Mouse (Mus musculus) heart, postnatal 0 days (tissue): ENCODE results near the gene Tns1. TPM values are rescaled to one million over a fixed set of nuclear protein-coding genes. Genes with fewer than 3 reads are reported as not detected.
A peak's percentile ranks its signal among the peaks of the same experiment; 100 is the strongest.

ENCODE experiments used
- ATAC-seq: fragments of 200-750 bp; cut with Nextera tagmentation; 2 replicates; pipeline ENCODE4 v1.8.0; 2017; ENCODE audit warnings: low read depth, moderate number of reproducible peaks, moderate library complexity; ENCODE audit not compliant: insufficient read depth
- DNase-seq: peaks from one replicate; pipeline ENCODE4 v3.0.0-alpha.2; 2016; ENCODE audit warnings: low spot score
- H3K27ac ChIP-seq: fragments of 300-500 bp; sonication (generic); 2 replicates; pipeline ENCODE4 v1.5.1; 2014; ENCODE audit warnings: low read depth, mild to moderate bottlenecking
- H3K27me3 ChIP-seq: fragments of 300-500 bp; sonication (generic); 2 replicates; pipeline ENCODE4 v1.6.1; 2014; ENCODE audit warnings: low read length, mixed read lengths; ENCODE audit not compliant: control insufficient read depth, insufficient read depth
- H3K36me3 ChIP-seq: fragments of 300-500 bp; sonication (generic); replicated peaks from 2 replicates; pipeline ENCODE4 v1.6.1; 2014; ENCODE audit warnings: low read length, mixed read lengths; ENCODE audit not compliant: control insufficient read depth, insufficient read depth
- H3K4me1 ChIP-seq: fragments of 300-500 bp; sonication (generic); 2 replicates; pipeline ENCODE4 v1.6.1; 2014; ENCODE audit warnings: antibody characterized with exemption; ENCODE audit not compliant: control insufficient read depth, insufficient read depth
- H3K4me2 ChIP-seq: fragments of 300-500 bp; sonication (generic); 2 replicates; pipeline ENCODE4 v1.6.1; 2014; ENCODE audit warnings: low read depth, mild to moderate bottlenecking, low read length, moderate library complexity
- H3K4me3 ChIP-seq: fragments of 300-500 bp; sonication (generic); 2 replicates; pipeline ENCODE4 v1.5.1; 2014; ENCODE audit warnings: low read depth, low read length
- H3K9ac ChIP-seq: fragments of 300-500 bp; sonication (generic); replicated peaks from 2 replicates; pipeline ENCODE4 v1.6.1; 2014; ENCODE audit warnings: low read depth, low read length, mixed read lengths
- H3K9me3 ChIP-seq: fragments of 300-500 bp; sonication (generic); replicated peaks from 2 replicates; pipeline ENCODE4 v1.6.1; 2016; ENCODE audit warnings: low read length; ENCODE audit not compliant: control insufficient read depth
- CTCF ChIP-seq: IDR thresholded peaks from 2 replicates; pipeline ENCODE4 v1.5.1; 2016; ENCODE audit warnings: antibody characterized with exemption, control low read depth, low read depth
- EP300 ChIP-seq: IDR thresholded peaks from 2 replicates; pipeline ENCODE4 v1.6.1; 2016; ENCODE audit warnings: antibody characterized with exemption, low read depth
- WGBS: fragments of 180-500 bp; shearing (Covaris S2); extraction: QIAGEN DNeasy Blood & Tissue Kit; methylation state at CpG from one replicate; pipeline ENCODE4 v1.1.7; 2014; 5-methylcytosine and 5-hydroxymethylcytosine counted together
- polyA plus RNA-seq: library from polyadenylated mRNA; unstranded; fragments of >200 nt; fragmentation: Nextera tagmentation; extraction: Ambion mirVana; gene quantifications from 2 replicates; pipeline ENCODE4 v1.2.1, GENCODE M21; 2015
- total RNA-seq: library from RNA; depleted of rRNA; stranded (reverse); fragments of >200 nt; gene quantifications from 2 replicates; pipeline ENCODE4 v1.2.3, GENCODE M21; 2014; ENCODE audit warnings: low replicate concordance

Tns1 gene
- total and polyA plus RNA-seq, 2 experiments from 2014 or later = 125 to 458 TPM

DNA sequence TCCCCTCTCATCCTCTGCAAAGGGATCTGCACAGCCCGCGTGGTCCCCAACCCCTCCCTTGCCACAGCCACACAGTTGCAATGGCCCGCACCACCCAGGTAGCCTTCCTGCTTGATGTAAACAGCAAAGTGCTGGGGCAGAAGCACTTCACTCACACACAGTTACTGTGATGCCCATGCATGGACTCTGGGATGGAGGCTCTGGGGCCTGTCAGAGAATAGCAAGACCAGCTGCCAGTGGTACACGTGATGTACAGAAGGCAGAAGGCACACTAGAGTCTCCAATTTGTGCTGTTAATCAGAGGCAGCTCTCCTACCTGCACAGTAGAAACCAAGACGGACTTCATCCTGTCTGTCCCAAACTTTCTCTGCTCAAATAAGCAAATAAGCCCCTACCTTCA is 181.0 kb downstream of the Tns1 start:
- Histone ChIP-seq H3K4me2 (no peak overlapping the region), H3K9me3 (no peaks in the 10 kb centered on the region), H3K9ac (no peak overlapping the region), H3K4me3 (no peak overlapping the region), H3K36me3 (peaks cover 52% of the 10 kb centered on the region), H3K27me3 (no peaks in the 10 kb centered on the region), H3K27ac (peak overlapping the region; percentile 77), H3K4me1 (peaks cover 53% of the 10 kb centered on the region)
- no peak for DNase-seq
- WGBS = 74% methylated on average over 5 of the region's 5 CpGs
- no peak for ATAC-seq
- TF ChIP-seq EP300 (0 out of 2 replicates have a peak, but pooled peaks have one; percentile 14), CTCF (no peak)

DNA sequence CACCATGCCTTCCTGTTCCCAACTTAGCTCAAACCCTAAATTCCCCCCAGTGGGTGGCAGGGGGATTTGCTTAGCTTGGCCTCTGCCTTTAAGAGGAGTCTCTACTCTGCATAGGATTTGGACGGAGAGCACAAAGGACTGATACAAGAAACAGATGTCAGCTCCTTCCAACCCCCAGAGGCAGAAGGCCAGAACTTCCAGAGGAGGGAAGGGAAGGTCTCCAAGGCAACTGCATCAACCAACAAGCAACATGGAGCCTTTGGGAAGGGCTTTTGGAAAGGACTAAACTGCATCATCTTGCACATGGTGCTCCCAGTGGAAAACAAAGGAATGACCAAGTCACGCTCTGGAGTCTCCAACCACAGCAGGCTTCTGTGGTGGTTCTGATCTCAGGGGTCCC is 182.0 kb downstream of the Tns1 start:
- H3K27me3 ChIP-seq = no peaks in the 10 kb centered on the region
- TF ChIP-seq EP300 (no peak), CTCF (no peak; the same call in 1 of the 2 replicates)
- peak overlapping the region; percentile 77 for H3K27ac ChIP-seq
- WGBS = 31% methylated on average over 2 of the region's 2 CpGs
- H3K4me1 ChIP-seq = peaks cover 53% of the 10 kb centered on the region
- DNase-seq (peak; percentile 81), ATAC-seq (peak; percentile 45)
- H3K4me2 ChIP-seq = no peak overlapping the region
- peaks cover 62% of the 10 kb centered on the region for H3K36me3 ChIP-seq
- no peaks in the 10 kb centered on the region for H3K9me3 ChIP-seq
- no peak overlapping the region for H3K4me3 ChIP-seq
- no peak overlapping the region for H3K9ac ChIP-seq

DNA sequence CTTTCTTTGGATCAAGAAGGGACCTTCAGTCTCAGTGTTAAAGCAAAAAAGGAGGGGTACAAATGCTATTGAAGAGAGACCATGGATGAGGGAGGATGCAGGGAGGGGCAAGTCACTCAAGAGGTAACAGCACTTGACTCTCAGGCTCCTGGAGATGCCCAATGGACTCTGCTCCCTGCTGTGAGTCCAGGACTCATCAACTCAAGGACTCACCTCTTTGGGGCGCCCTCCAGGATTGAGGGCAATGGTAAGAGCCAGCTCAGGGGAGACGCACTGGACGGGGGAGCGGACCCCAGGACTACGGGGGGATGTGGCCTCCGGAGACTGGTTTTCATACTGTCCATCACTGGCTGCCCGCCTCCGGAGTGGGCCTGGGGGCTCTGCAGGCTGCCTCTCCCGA is 182.6 kb downstream of the Tns1 start:
- H3K36me3 ChIP-seq = peaks cover 65% of the 10 kb centered on the region
- no peaks in the 10 kb centered on the region for H3K9me3 ChIP-seq
- H3K4me1 ChIP-seq = peaks cover 49% of the 10 kb centered on the region
- no peak overlapping the region for H3K4me3 ChIP-seq
- no peak overlapping the region for H3K9ac ChIP-seq
- ATAC-seq (no peak), DNase-seq (no peak)
- H3K4me2 ChIP-seq = no peak overlapping the region
- TF ChIP-seq EP300 (no peak), CTCF (no peak)
- peak overlapping the region; percentile 61 for H3K27ac ChIP-seq
- H3K27me3 ChIP-seq = no peaks in the 10 kb centered on the region
- 77% methylated on average over 9 of the region's 9 CpGs for WGBS

DNA sequence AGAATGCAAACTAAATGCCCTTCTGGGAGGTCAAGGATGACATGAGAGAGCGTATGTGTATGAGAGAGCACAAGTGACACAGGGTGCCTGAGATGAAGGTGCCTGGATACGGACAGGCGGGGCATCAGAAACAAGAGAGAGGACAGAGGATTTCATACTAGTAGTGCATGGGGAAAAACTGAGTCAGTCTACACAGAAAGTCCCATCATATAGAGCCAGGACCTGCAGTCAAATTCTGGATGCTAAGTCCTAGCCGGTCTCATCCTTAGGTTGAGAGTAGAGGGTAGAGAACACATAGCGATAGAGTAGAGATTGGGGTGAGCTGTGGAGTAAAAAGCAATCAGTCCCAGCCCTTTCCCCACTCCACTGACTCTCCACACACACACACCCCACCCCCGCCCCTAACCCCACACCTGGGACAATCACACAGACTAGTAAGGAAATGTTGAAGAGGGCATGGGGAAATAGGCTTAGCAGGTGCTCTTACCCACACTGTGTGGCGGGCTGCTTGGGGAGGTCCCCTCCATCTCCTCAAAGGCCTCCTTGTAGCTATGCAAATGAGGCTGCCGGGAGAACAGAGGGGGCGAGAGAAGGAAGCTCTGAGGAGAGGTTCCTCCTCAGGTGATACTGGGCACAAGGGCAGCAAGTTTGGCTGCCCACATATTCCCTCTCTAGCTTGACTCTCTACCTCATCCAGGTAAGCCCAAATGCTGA is 183.6 kb downstream of the Tns1 start:
- Histone ChIP-seq H3K9ac (no peak overlapping the region), H3K36me3 (peaks cover 69% of the 10 kb centered on the region), H3K27me3 (no peaks in the 10 kb centered on the region), H3K27ac (no peak overlapping the region), H3K4me3 (no peak overlapping the region), H3K4me1 (peaks cover 39% of the 10 kb centered on the region), H3K9me3 (no peaks in the 10 kb centered on the region), H3K4me2 (no peak overlapping the region)
- no peak for TF ChIP-seq EP300
- TF ChIP-seq CTCF = no peak
- ATAC-seq = no peak
- whole genome bisulfite sequencing = 80% methylated on average over 9 of the region's 9 CpGs
- no peak for DNase-seq

DNA sequence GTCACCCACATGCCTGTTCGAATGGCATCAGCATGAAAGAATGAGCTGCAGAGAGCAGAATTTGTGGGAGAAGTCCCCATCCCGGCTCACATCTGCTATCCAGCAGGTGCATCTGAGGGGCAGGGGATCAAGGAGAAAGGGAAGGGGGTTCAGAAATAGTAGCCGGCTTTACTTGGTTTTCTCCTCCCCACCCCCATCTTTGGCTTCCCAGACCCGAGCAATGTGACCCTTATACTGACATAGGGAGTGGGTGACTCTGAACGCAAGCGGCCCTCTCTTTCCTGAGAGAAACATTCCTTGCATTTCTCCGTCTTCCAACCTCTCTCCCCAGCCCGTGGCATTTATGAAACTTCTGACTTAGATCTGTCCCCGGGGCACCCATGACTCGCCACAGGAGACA is 185.7 kb downstream of the Tns1 start:
- H3K4me1 ChIP-seq = peaks cover 33% of the 10 kb centered on the region
- peak overlapping the region; percentile 70 for H3K27ac ChIP-seq
- no peak for DNase-seq
- TF ChIP-seq EP300 (no peak), CTCF (no peak)
- H3K4me2 ChIP-seq = no peak overlapping the region
- WGBS = 30% methylated on average over 10 of the region's 10 CpGs
- no peak overlapping the region for H3K9ac ChIP-seq
- ATAC-seq = no peak
- peaks cover 90% of the 10 kb centered on the region for H3K36me3 ChIP-seq
- no peaks in the 10 kb centered on the region for H3K27me3 ChIP-seq
- no peak overlapping the region for H3K4me3 ChIP-seq
- no peaks in the 10 kb centered on the region for H3K9me3 ChIP-seq

DNA sequence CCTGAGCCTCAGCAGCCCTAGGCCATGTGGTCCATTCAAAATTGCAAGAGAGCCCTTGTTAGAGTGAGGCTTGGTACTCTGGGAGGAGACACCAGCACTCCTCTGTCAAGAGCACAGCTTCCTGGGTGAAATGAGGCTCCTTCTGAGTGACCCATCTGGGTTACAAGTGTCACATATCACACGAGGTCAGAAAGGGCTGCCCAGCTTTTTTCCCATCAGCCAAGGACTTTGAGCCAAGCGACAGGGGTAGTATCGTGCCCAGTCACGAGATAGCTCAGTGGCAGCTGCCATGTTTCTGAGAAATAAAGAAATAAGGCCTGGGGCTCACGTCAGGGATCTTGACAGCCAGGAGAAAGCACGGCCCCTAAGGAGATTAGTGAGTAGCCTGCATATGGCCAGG is 186.4 kb downstream of the Tns1 start:
- Histone ChIP-seq H3K9me3 (no peaks in the 10 kb centered on the region), H3K9ac (no peak overlapping the region), H3K4me2 (no peak overlapping the region), H3K27ac (peak overlapping the region; percentile 70), H3K27me3 (no peaks in the 10 kb centered on the region), H3K4me1 (peaks cover 33% of the 10 kb centered on the region), H3K4me3 (no peak overlapping the region), H3K36me3 (peaks cover 91% of the 10 kb centered on the region)
- WGBS = 33% methylated on average over 6 of the region's 6 CpGs
- no peak for DNase-seq
- TF ChIP-seq CTCF (no peak), EP300 (no peak)
- no peak for ATAC-seq
